Mouse (Mus musculus): ENCODE measurements at regions not wholly inside any gene's neighbourhood (a gene's known extent, or its start where the extent isn't known, plus 50 kb on each side); places are given as distances from the start of the nearest gene placed in this dataset.

- no peak for ATAC-seq (replicated peaks; ENCODE audit: low FRiP score, low TSS enrichment, poor library complexity, severe bottlenecking)
Observed at GRCm38 (mm10) chr3:14952169-14952729, 66.2 kb downstream of the Car2 start.

DNA sequence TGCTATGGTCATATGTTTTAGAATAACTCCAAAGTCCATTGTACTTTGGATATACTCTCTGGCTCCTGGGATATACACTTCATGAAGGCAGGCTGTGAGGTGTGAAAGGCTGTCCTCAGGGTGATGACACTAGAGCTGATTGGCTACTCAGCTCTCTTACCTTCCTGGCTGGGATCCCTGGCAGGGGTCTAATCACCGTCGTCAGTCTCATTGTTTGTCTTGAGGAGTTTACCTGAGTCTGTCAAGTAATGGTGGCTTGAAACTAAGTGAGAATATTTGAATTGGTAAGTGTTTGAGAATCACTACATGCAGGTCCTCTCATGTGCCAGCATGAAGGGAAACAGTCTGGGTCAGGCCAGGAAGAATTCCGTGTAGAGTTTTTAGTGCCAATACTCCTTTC, 66.9 kb downstream of the Car2 start:
- no peak for ATAC-seq (replicated peaks; ENCODE audit: low FRiP score, low TSS enrichment, poor library complexity, severe bottlenecking)

GRCm38 (mm10) chr3:14957481-14957880, 71.4 kb downstream of the Car2 start:
- no peak for ATAC-seq (replicated peaks; ENCODE audit: low FRiP score, low TSS enrichment, poor library complexity, severe bottlenecking)

- ATAC-seq (replicated peaks; ENCODE audit: low FRiP score, low TSS enrichment, poor library complexity, severe bottlenecking), result peak; percentile 69
Observed at GRCm38 (mm10) chr3:14958277-14958676, 72.2 kb downstream of the Car2 start.

DNA sequence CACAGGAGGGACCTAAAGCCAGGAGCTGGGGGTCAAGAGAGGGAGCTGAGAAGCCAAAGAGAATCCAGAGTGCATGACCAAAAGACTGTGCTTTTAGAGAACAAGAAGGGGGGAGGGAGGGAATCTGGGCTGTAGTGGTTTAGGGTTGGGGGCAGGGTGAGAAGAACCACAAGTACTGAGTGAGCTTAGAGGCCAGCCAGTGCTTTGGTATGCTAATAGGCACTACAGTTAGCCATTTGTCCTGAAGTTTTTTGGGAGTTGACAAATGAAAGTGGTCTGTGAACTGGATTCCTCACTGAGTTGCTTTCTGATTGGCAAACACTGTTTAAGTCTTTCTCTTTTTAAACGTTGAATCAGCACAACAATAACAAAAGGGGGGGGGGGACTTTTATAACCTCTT, 73.5 kb downstream of the Car2 start:
- ATAC-seq (replicated peaks; ENCODE audit: low FRiP score, low TSS enrichment, poor library complexity, severe bottlenecking), result no peak; the same call in 1 of the 2 replicates

DNA sequence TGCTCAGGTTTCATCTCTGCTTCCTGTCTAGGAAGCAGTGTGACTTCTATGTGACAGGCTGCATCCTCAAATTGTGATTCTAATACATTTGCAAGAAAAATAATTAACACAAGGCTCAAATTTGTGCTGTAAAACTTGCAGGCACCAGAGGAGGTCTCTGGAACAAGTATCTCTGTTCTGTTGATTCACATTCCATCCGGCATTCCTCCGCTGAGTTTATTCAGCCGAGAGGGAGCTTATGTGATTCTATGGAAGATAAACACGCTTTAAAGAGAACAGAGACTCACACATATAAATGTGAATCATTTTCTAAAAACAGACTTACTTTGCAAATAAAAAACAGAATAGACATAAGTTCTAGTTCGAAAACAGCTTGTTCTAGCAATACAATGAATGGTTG, 78.7 kb downstream of the Car2 start:
- ATAC-seq (replicated peaks; ENCODE audit: low FRiP score, low TSS enrichment, poor library complexity, severe bottlenecking), result no peak

DNA sequence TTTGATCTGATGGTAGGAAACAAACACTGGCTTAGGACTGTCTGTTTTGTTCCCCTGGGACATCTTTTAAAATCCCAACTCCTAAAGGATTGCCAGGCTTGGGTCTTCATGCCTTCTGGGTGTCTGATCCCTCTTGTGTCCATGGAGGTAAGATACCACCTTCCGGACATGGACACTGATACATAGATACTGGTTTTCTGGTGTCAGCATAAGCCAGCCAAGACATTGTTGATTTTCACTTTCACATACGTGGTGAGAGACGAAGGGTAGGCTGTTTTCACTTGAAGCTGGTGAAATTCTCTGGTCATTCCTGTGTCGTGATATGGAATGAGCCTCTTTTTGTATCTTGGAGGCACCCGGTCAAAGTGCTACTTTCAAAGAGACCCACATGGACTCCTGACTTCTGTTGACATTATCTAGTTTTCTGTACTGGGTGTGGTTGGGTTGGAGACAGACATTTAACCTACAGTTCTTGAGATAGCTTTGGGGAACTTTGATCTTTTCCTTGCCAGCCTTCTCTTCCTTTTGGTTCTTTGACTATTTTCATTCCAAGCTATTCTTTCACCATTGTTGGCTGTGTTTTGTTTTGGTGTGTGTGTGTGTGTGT, 79.5 kb downstream of the Car2 start:
- peak; percentile 85 for ATAC-seq (replicated peaks; ENCODE audit: low FRiP score, low TSS enrichment, poor library complexity, severe bottlenecking)

DNA sequence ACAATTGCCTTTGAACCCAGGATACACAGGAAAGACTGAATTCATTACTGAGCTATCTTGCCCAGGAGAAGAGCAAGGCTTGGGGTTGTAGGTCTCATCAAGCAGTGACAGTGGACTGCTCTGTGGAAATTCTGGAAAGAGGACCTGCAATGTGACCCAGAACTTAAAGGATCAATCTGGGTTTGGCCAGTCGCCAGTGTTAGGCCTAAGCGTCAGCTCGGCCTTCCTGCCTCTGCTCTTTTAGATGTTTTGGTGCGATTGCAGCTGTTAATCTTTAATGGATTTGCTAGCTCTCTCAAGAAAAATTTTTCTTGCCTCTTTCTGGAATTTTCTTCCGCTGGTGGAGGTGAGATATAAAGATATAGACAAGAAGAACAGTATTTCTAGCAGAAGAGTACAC, 81.2 kb downstream of the Car2 start:
- ATAC-seq (replicated peaks; ENCODE audit: low FRiP score, low TSS enrichment, poor library complexity, severe bottlenecking), result no peak

GRCm38 (mm10) chr3:14968345-14968744, 82.3 kb downstream of the Car2 start:
- no peak for ATAC-seq (replicated peaks; ENCODE audit: low FRiP score, low TSS enrichment, poor library complexity, severe bottlenecking)

- ATAC-seq (replicated peaks; ENCODE audit: low FRiP score, low TSS enrichment, poor library complexity, severe bottlenecking), result no peak
Observed at GRCm38 (mm10) chr3:14969698-14970097, 83.6 kb downstream of the Car2 start.

DNA sequence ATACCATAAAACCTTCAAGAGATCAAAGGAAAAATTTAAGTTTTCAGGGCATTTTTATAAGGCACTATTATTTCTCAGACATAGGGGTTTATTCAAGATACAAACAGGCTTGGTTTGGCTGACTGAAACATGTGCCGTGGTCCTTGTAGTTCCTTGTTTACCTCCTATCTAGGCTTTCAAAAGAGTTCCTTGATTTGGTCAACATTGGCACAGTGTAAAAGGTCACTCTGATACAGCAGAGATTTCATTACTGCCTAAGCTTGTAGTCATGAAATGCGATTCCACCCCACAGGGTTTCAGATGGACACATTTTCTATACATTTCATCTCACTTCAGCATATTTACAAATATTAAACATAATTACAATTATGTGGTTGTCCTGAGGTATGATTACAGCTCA, 85.6 kb downstream of the Car2 start:
- no peak for ATAC-seq (replicated peaks; ENCODE audit: low FRiP score, low TSS enrichment, poor library complexity, severe bottlenecking)

DNA sequence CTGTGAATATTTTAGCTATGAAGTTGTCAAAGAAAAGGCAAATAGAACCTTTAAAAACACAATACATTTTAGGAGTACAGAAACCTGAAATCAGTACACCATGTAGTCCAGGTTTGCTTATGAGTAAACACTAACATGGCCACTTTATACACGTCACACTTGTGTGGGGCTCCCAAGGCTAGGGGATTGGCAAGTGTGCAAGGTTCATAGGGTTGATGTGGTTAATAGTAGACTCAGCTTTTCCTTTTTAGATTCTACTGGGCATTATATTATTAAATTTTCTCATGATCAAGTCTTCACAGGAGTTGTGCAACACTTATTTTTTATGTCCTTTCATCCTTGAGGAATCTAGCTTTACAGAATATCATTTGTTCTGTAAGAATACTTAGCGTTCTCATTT, 88.7 kb downstream of the Car2 start:
- no peak for ATAC-seq (replicated peaks; ENCODE audit: low FRiP score, low TSS enrichment, poor library complexity, severe bottlenecking)

GRCm38 (mm10) chr3:14975203-14975602, 89.1 kb downstream of the Car2 start:
- no peak for ATAC-seq (replicated peaks; ENCODE audit: low FRiP score, low TSS enrichment, poor library complexity, severe bottlenecking)

GRCm38 (mm10) chr3:14979116-14979613, 93.1 kb downstream of the Car2 start:
- no peak for ATAC-seq (replicated peaks; ENCODE audit: low FRiP score, low TSS enrichment, poor library complexity, severe bottlenecking)

GRCm38 (mm10) chr3:14989635-14990034, 103.6 kb downstream of the Car2 start:
- no peak for ATAC-seq (replicated peaks; ENCODE audit: low FRiP score, low TSS enrichment, poor library complexity, severe bottlenecking)

GRCm38 (mm10) chr3:14993936-14994335, 107.9 kb downstream of the Car2 start:
- ATAC-seq (replicated peaks; ENCODE audit: low FRiP score, low TSS enrichment, poor library complexity, severe bottlenecking), result no peak

DNA sequence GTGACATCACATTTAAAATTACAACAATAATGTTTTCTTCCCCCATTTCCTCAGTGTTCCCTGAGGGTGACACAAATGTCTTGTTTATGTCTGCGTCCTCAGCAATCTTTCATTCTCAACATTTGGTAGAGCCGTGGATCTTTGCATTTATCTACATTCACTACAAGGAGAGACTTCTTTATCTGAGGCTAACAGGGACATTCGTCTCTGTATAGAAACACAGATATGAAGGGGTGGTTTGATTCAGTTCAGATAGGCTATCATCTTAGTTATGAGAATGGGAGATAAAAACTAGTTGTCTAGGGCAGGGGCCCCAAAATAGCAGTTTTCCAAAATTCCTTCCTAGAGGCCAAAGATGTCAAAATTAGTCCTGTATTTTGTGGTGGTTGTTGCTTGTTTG, 111.2 kb downstream of the Car2 start:
- ATAC-seq (replicated peaks; ENCODE audit: low FRiP score, low TSS enrichment, poor library complexity, severe bottlenecking), result peak; percentile 62

DNA sequence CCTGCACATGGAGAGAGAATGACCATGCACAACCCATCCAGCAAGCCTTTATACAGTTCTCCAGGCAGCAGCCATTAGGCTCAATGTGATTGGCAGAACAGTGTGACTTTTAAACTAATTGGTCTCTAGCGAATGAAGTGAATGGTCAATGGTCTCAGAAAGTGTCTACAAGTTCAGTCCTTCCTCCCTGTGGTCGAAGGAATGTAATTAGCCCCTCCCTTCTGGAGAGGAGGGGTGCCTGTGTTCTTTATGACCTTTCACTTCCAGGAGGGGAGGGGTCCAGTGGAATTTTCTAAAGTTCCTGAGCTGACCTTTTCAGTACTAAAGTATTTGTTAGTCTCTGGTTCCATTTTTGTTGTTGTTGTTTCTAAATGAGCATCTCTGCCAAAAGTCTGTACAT, 112.4 kb downstream of the Car2 start:
- no peak for ATAC-seq (replicated peaks; ENCODE audit: low FRiP score, low TSS enrichment, poor library complexity, severe bottlenecking)

DNA sequence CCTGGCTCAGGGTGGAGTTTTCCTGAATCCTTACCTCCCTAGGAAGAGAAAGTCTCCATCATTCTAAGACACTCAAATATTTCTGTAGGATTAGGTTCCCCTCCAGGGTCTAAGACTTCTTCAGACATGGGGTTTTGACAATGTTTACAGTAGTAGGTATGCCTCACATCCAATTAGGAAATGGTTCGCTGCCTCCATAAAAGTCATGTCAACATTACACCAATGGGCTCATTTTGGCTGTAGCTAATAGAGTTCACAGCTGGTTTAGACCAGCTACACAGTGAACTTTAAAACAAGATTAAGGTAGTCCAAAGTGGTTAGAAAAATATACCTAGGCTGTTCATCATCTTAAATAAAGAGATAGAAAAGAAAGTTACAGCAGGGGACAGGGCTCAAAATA, 113.3 kb downstream of the Car2 start:
- ATAC-seq (replicated peaks; ENCODE audit: low FRiP score, low TSS enrichment, poor library complexity, severe bottlenecking), result no peak

- ATAC-seq (replicated peaks; ENCODE audit: low FRiP score, low TSS enrichment, poor library complexity, severe bottlenecking), result no peak
Observed at GRCm38 (mm10) chr3:14999914-15000313, 113.8 kb downstream of the Car2 start.

- ATAC-seq (replicated peaks; ENCODE audit: low FRiP score, low TSS enrichment, poor library complexity, severe bottlenecking), result no peak
Observed at GRCm38 (mm10) chr3:15000657-15001056, 114.6 kb downstream of the Car2 start.

- no peak for ATAC-seq (replicated peaks; ENCODE audit: low FRiP score, low TSS enrichment, poor library complexity, severe bottlenecking)
Observed at GRCm38 (mm10) chr3:15007821-15008220, 121.7 kb downstream of the Car2 start.
